Mouse (Mus musculus) E14TG2a.4 (cell line): Measurements from ENCODE around the gene Pycr1.

Source experiments
- H3K27me3 ChIP-seq: 2 replicates; pipeline ENCODE4 v1.6.1; 2014; ENCODE audit warnings: low read length, control low read depth; ENCODE audit not compliant: insufficient read depth
- H3K36me3 ChIP-seq: 2 replicates; pipeline ENCODE4 v1.6.1; 2014; ENCODE audit warnings: low read length, control low read depth; ENCODE audit not compliant: insufficient read depth
- H3K4me1 ChIP-seq: replicated peaks from 2 replicates; pipeline ENCODE4 v1.6.1; 2014; ENCODE audit warnings: low read depth, low read length, control low read depth
- H3K4me3 ChIP-seq: replicated peaks from 2 replicates; pipeline ENCODE4 v1.5.1; 2014; ENCODE audit warnings: mild to moderate bottlenecking, low read length
- H3K9me3 ChIP-seq: 2 replicates; pipeline ENCODE4 v1.6.1; 2014; ENCODE audit warnings: low read length, control low read depth
- CTCF ChIP-seq: conservative IDR thresholded peaks from 2 replicates; pipeline ENCODE4 v1.5.1; 2014; ENCODE audit warnings: low read length
- NANOG ChIP-seq: IDR thresholded peaks from 2 replicates; pipeline ENCODE4 v1.6.1; 2014; ENCODE audit warnings: borderline replicate concordance, low read length, mixed read lengths
- POU5F1 ChIP-seq: IDR thresholded peaks from 2 replicates; pipeline ENCODE4 v1.6.1; 2014; ENCODE audit warnings: low read length, borderline replicate concordance

The Pycr1 gene

DNA sequence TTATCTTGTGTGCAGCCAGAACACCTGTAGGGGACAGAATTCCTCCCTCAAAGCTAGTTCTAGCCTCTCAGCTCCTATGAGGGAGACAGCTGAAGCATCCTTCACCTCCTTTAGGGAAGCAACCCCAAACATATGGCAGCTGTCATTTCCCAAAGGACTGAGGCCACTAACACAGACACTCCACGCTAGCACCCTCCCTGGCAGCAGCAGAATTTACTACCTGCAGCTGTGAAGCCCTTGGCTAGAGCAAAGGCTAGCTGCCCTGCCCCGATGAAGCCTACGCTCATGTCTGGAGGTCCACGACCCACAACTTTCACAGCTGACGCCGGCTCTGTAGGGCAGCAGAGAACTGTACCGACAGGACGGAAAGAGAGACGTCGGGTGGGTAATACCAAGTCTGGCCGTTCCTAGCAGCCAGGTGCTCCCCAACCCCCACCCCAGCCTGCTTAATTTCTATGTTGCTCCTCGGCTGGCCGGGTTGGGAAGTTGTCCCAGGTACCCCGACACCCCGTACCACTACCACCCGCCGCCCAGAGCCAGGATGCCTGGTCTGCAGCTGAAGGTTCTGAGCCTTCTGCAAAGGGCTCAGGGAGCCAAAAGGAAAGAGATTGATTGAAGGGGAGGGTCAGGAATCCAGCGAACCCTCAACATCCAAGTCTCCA is 499 bp downstream of the Pycr1 start:
- Histone ChIP-seq H3K4me1 (peaks cover 58% of the 10 kb centered on the region), H3K27me3 (peaks cover 37% of the 10 kb centered on the region), H3K36me3 (peaks cover 38% of the 10 kb centered on the region), H3K4me3 (peak overlapping the region; percentile 82), H3K9me3 (no peaks in the 10 kb centered on the region)
- TF ChIP-seq CTCF, result no peak
- no peak for TF ChIP-seq POU5F1
- TF ChIP-seq NANOG, result no peak

GRCm38 (mm10) chr11:120641869-120642268 is 1.7 kb downstream of the Pycr1 start:
- H3K36me3 ChIP-seq, result peaks cover 46% of the 10 kb centered on the region
- peaks cover 54% of the 10 kb centered on the region for H3K4me1 ChIP-seq
- H3K9me3 ChIP-seq, result no peaks in the 10 kb centered on the region
- TF ChIP-seq POU5F1 (no peak), CTCF (no peak), NANOG (no peak)
- peak overlapping the region; percentile 82; the same call in 1 of the 2 replicates for H3K4me3 ChIP-seq
- H3K27me3 ChIP-seq, result peaks cover 25% of the 10 kb centered on the region

DNA sequence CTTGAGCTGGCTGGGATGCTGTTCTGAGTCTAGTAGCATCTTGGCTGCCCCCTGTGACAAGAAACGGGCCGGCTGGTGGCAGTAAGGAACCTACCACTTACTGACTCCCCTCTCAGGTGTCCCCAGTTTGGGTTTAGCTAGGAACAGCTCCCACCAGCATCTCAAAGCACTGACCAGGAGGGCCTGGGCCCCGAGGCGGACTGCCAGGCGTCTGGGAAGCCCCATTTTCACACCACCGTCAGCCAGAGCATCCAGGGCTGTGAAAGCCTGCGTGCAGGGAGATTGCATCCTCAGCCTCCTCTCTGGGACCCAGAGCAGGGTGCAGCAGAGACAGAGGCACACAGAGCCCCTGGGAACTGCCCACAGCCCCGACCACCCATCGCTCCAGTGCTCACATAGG is 2.3 kb downstream of the Pycr1 start:
- Histone ChIP-seq H3K4me3 (peak overlapping the region; percentile 20; the same call in 1 of the 2 replicates), H3K36me3 (peaks cover 52% of the 10 kb centered on the region), H3K4me1 (peaks cover 57% of the 10 kb centered on the region), H3K27me3 (peaks cover 19% of the 10 kb centered on the region), H3K9me3 (no peaks in the 10 kb centered on the region)
- TF ChIP-seq NANOG (no peak), CTCF (no peak), POU5F1 (no peak)

GRCm38 (mm10) chr11:120634810-120635209 is 8.8 kb downstream of the Pycr1 start:
- Histone ChIP-seq H3K9me3 (no peaks in the 10 kb centered on the region), H3K4me1 (peaks cover 67% of the 10 kb centered on the region), H3K27me3 (no peaks in the 10 kb centered on the region), H3K4me3 (peak overlapping the region; percentile 95), H3K36me3 (peaks cover 46% of the 10 kb centered on the region)
- no peak for TF ChIP-seq POU5F1

DNA sequence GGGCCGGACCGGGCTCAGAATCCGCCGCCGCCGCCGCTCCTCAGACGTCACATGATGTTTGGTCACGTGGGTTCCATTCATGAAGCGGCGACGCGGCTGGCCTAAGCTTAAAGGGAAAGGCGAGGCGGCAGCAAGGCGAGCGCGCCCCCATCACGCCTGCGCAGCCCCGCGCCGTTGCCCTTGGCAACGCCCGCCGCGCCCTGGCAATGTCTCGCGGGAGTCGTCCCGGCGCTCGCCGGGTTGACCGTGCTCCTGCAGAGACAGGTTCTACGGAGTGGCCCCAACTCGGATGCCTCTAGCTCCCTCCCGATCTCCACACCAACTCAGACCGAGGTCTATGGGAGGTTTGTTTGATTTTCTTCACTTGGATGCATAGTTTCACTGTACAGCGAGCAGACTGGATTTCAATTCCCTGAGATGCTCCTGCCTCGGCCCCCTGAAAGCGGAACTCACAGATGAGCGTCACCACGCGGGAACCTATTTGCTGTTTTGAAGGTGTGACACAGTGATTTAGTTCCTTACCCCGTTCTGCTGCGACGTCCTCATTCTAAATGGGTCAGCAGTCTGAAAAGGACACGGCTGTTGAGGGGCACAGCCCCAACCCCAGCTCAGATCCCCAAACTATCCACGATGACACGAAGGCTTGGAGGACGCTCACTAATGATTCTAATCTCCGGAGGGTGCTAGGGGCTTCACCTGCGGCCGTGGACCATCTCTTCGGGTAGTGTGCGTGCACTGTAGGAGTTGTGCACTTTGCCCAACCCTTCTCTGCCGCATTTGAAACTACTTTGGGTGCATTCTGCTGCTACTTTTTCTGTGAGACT is 9.8 kb downstream of the Pycr1 start, which contains the start of gene Mafg:
Gene Mafg (minus strand): TSS at position 81 of the 824 bp plus-strand sequence.
- no peaks in the 10 kb centered on the region for H3K9me3 ChIP-seq
- no peaks in the 10 kb centered on the region for H3K27me3 ChIP-seq
- H3K4me1 ChIP-seq, result peaks cover 77% of the 10 kb centered on the region
- TF ChIP-seq POU5F1 (no peak), CTCF (no peak), NANOG (no peak)
- peaks cover 46% of the 10 kb centered on the region for H3K36me3 ChIP-seq
- H3K4me3 ChIP-seq, result peak within 1 kb of the TSS; percentile 95

DNA sequence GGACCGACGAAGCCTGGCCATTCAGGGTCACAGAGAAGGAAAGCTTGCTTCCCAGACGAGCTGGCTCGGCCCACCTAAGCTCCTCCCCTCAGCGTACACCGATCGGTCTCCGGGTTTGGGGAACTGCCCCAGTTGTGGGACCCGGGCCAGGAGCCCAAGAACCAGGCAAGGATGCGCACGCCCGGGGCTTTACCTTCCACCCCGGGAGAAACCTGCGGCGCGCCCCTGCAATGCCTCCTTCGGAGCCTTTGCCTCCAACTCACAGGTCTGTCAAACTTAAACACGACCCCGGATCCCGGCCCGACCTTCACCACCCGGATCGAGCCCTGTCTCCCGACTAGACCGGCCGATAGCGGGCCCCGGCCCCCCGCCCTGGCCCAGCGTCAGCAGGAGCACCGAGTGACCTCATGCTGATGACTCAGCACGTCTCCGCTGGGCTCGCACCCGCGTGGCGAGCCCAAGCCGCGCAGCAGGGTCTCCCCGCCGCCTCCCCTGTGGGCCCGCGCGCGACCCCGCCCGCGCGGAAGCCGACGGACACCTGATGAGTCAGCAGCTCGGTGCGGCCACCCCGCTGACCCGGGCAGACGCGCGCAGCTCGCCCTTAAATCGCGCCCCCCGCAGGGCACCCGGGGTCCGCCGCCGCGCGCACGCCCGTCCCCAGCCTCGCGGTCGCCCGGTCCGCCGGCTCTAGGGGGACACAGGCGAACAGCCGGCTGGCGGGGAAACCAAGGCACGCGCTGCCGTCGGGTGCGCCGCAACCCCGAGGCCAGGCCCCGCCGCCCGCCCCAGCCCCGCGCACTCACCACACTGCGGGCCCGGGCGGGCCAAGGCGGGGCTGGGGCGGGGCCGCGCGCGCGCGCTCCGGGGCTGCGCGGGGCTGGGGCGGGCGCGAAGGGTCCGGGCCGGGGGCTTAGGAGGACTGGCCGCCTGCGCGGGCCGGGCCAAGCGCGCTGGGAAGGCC is 10.7 kb downstream of the Pycr1 start:
- TF ChIP-seq NANOG, result no peak
- TF ChIP-seq POU5F1, result no peak
- TF ChIP-seq CTCF, result no peak
- H3K4me1 ChIP-seq, result peaks cover 86% of the 10 kb centered on the region
- H3K4me3 ChIP-seq, result peak overlapping the region; percentile 95
- H3K9me3 ChIP-seq, result no peaks in the 10 kb centered on the region
- no peaks in the 10 kb centered on the region for H3K27me3 ChIP-seq
- H3K36me3 ChIP-seq, result peaks cover 51% of the 10 kb centered on the region

- Histone ChIP-seq H3K27me3 (no peaks in the 10 kb centered on the region), H3K9me3 (no peaks in the 10 kb centered on the region), H3K4me1 (peaks cover 88% of the 10 kb centered on the region), H3K4me3 (peak overlapping the region; percentile 95), H3K36me3 (peaks cover 53% of the 10 kb centered on the region)
- no peak for TF ChIP-seq POU5F1
Observed at GRCm38 (mm10) chr11:120631726-120632448, 11.7 kb downstream of the Pycr1 start.
